Mouse (Mus musculus): ENCODE measurements around the gene Col18a1. TPM values are rescaled to one million over a fixed set of nuclear protein-coding genes. Genes with fewer than 3 reads are reported as not detected.

Gene Col18a1
- total RNA-seq, 1 experiment from 2014 or later, result not detected

DNA sequence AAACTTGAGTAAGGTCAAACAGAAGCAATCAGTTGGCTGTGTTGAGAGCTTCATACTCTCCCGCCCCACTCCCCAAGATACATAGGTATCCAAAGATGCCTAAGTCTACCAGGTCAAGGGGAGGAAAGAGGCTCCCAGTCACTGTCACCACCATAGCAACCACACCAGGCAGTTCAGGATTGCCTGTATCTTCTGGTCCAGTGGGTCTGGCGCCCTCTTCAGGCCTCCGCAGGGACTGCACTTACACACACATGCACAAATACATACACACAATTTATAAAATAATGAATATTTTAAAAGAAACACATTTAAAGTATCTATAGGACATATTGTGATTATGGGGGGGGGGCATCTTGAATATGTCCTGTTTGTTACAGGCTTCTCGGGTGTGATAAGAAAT lies 45.8 kb downstream of the Col18a1 start:
- ATAC-seq (ENCODE audit: extremely low read depth, insufficient number of reproducible peaks, low FRiP score, poor library complexity, severe bottlenecking), result no peak

DNA sequence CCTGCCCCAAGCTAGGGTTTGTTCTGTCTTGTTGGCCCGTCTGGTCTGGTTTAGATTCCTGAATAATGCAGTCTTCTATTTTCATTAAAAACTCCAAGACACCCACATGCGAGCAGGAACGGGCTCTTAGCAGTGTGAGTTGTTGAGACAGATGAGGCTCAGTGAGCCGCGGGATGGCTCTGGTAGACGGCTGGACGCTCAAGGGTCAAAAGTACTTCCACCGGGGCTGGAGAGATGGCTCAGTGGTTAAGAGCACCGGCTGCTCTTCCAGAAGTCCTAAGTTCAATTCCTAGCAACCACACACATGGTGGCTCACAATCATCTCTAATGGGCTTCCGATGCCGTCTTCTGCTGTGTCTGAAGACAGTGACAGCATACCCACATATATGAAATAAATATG lies 46.9 kb downstream of the Col18a1 start:
- ATAC-seq (ENCODE audit: extremely low read depth, insufficient number of reproducible peaks, low FRiP score, poor library complexity, severe bottlenecking), result no peak

DNA sequence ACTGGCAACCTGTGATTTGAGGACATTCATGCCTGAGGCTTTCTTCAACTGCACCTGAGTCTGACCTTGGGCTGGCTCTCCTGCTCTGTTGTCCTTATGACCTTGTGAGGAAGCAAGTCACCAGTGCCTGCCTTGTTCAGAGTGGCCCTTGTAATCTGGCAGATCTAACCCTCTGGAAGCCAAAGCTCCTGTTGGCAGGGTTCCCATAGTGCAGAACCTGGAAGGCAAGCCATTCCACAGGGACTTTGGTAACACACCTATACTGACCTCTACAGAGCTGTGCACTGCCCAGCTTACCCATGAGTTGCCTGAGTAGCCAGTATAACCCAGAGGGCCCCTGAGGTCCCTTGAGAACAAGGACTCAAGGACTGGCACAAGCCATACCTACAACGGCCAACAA lies 48.0 kb downstream of the Col18a1 start:
- no peak for ATAC-seq (ENCODE audit: extremely low read depth, insufficient number of reproducible peaks, low FRiP score, poor library complexity, severe bottlenecking)

DNA sequence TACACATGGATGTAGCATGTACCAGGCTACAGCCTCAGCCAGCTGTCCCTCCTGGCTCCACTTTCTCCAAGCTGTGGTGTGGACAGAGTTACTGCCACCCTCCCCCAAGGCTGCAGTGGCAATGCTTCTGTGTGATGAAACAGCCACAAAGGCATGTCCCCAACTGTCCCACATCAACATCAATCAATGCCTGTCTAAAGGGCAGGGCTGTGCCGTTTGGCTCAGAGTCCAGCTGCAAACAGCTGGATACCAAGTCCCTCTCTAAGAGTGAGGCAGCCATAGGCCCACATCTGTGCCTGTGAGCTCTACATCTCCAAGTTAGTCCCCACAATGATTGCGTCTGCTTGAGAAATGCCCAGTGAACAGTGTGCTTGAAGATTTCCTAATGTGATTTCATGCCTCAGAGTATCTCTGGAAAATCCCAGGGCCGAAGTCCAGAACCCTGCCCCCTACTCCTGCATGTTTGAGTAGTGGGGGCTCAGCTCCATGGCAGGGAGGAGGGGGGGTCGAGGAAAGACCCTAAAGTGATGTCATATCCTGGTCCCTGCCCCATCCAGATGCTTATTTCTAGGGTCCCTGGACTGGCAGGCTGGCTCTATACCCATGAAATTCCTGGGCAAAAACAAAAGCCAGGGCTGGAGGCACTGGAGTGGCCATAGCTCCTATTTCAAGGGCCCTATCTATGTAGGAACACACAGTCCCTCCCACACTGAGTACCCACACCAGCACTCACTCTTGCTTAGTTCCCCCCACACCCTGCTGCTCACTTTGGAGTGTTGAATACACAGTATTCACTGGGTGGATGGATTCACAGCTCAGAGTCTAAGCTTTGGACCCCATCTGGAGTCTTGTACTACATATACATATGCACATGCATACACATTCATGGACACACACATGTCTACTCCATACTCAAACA lies 49.6 kb downstream of the Col18a1 start:
- ATAC-seq (ENCODE audit: extremely low read depth, insufficient number of reproducible peaks, low FRiP score, poor library complexity, severe bottlenecking), result no peak

DNA sequence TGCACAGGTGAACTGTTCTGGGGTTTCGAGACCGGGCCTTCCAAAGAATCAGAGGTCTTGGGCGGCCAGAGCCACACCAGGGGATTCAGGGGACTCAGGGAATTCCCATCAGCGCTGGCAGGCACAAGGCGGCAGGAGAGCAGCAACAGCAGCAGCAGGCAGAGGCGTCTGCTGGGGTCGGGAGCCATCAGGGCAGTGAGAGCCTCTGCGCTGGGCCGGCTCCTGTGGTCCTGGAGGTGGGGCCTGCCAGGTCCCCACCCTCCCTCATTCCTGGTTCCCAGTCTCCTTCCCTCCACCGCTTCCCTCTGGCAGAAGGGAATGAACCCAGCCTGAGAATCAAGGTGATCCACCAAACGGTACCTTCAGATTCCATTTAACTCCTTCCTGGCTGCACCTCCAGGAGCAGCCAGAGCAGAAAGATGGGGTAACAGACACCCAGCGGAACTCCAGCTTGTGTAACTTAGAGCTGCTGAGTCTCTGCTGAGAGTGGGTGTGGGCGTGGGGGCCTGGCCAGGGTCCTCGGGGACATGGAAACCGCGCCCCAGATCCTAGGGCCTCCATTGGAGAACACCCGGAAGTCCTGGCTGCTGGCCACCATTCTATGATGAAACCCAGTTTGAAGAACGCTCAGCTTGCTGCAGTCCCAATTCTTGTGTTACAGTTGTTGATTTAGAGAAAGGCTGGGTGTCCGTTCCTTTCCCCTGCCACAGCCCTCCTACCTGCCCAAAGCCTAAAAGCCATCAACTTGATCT lies 52.7 kb downstream of the Col18a1 start:
- no peak for ATAC-seq (ENCODE audit: extremely low read depth, insufficient number of reproducible peaks, low FRiP score, poor library complexity, severe bottlenecking)

DNA sequence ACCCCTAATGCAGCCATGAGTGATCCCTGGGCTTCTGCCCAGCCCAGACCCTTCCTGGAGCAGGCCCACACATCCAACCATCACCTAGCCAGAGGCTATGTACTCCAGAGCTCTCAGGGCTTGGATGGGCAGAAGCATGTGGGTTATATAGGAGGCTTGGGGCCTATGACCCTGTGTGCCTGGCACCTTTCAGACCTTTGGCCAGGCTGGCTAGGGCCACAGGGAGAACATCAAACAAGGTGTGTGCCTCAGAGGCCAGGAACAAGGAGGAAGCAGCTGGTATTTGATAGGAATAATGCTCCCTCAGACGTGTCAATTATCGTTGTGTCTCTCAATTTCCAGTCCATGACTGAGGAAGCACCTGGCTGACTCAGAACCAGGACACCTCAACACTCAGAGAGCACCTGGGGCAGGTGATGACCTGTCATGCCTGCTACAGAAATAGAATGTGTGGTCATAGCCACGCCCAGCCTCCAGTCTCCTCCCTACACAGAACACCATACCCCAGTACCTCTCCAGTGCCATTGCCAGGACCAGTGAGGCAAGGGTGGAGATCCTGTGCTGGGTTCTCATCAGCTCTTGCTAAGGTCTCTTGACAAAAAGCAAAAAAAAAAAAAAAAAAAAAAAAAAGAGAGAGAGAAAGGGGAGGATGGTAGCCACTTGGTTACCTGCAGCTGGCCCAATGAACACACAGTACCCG lies 54.6 kb downstream of the Col18a1 start:
- ATAC-seq (ENCODE audit: extremely low read depth, insufficient number of reproducible peaks, low FRiP score, poor library complexity, severe bottlenecking), result no peak

DNA sequence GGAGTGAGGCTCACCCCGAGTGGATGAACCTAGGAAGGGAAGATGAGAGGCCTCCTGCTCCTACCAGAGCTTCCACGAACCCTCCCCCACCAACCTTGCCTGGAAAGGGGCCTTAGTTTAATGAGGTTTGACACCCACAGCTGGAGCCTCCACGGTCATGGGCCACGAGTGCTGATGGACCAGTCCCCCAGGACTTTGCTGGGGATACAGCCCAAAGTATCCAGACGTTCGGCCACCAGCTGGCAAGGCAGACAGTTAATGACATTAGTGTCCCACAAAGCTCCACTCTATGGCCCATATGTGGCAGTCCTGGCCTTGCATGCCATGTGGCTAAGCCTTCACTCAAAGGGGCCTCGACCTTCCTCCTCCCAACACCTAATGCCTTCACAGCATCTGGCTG lies 55.5 kb downstream of the Col18a1 start:
- ATAC-seq (ENCODE audit: extremely low read depth, insufficient number of reproducible peaks, low FRiP score, poor library complexity, severe bottlenecking), result no peak

DNA sequence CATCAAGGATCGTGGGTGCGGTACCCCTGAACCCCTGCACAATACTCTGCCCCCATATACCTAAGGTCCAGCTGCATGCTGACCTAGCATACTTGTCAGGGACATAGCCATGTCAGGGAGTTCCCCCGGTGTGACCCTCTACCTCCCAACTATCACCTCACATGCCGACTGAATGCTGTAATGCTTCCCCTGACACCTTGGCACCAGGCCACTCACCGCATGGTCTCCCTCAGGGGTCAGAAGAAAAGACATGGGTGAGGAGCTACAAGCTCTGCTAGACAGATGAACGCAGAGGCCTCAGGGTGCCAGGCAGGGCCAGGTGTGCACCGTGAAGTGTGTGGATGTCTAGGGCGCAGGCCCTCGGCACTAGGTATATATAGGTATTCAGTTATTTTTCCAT lies 56.3 kb downstream of the Col18a1 start:
- ATAC-seq (ENCODE audit: extremely low read depth, insufficient number of reproducible peaks, low FRiP score, poor library complexity, severe bottlenecking), result no peak

DNA sequence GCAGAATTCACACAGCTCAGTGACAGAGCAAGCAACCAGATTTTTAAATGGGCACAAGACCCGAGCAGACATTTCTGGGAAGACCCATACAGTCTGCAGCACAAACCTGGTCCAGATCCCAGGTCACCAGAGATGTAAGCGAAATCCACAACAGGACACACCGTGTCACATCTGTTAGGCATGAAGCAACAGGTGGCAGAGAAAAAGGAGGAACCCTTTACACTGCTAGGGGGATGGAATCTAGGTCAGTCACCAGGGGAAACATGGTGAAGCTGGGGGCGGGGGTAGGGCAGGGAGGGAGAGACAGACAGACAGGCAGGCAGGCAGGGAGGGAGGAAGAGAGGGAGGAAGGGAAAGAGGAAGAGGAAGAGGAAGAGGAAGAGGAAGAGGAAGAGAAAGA lies 58.2 kb downstream of the Col18a1 start:
- ATAC-seq (ENCODE audit: extremely low read depth, insufficient number of reproducible peaks, low FRiP score, poor library complexity, severe bottlenecking), result no peak

DNA sequence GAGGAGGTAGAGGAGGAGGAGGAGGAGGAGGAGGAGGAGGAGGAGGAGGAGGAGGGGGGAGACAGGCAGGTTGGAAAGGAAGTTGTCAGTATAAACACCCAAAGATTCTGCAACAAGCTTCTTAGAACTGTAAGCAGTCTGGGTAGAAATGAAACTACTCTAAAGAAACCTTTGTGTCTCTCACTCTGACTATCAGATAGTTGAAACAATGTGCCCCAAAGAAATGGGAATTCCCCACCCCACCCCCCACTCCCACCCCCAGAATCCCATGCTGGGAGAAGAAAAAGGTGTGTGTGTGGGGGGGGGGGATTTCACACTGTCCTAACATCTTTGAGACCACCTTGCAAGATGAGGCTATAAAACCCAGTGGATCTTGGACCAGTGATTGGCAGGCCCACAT lies 62.0 kb downstream of the Col18a1 start:
- ATAC-seq (ENCODE audit: extremely low read depth, insufficient number of reproducible peaks, low FRiP score, poor library complexity, severe bottlenecking), result no peak

DNA sequence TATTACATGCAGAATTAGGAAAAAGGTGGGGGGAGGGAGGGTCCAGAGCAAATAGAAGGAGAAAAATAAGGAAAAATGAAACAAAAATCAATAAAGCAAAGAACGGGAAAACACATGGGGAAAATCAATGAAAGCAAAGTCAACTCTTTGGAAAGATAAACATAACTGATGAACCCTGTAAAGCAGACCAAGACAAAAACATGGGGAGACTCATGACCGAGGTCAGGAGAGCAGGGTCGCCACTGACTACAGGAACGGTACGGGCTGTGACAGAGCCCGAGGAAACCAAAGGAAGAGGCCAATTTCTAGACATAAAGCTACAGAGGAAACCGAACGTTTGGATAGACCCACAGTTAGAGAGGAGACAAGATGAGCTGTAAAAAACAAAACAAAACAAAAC lies 62.7 kb downstream of the Col18a1 start:
- ATAC-seq (ENCODE audit: extremely low read depth, insufficient number of reproducible peaks, low FRiP score, poor library complexity, severe bottlenecking), result no peak

DNA sequence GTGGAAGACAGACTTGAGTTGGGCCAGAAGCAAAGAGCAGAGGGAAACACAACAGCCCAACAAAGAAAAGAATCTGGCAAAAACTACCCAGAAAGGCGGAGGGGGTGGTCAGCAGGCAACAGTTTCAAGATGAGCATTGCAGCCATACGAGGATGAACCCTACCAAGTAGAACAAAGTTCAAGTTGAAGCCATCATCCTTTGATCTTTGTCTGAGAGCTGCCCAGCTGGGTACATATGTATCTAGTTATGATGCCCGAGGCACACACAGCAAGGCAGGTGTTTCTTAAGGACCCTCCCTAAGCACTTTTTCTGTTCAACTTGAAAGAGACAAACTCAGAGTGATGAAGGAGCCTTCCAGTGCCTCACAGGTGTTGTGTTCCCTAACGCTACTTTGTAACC lies 66.6 kb downstream of the Col18a1 start:
- ATAC-seq (ENCODE audit: extremely low read depth, insufficient number of reproducible peaks, low FRiP score, poor library complexity, severe bottlenecking), result no peak

DNA sequence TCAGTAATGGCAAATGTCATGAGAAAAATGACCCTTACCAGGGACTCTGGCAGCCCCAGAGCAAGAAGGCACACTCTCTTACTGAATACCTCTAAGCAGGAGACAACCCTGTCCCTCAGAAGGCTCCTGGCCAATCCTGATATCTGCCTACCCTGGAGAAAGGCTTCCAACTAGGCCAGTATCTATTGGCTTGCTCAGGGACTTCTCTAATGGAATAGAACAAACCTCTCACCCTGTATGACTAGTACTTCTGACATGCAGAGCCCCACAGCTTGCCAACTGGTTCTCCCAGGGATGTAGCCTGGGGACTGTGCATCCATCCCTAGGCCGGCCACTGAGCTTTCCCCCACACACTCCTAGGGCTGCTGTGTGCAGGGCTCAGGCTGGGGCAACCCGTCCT lies 67.7 kb downstream of the Col18a1 start:
- no peak for ATAC-seq (ENCODE audit: extremely low read depth, insufficient number of reproducible peaks, low FRiP score, poor library complexity, severe bottlenecking)

DNA sequence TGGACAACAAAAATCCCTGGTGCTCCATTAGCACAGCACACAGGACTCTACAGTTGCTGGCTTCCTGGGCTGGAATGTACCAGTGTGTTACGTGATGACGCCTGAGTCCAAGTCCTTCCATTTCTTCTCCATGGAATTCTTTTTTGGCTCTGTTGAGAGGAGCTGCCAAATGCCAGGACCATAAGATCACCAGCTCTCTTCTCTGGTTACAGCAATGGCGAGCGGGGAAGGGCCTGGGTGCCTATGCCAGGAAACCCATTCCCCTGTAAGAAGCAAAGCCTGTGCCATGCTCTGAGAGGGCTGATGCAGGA lies 68.5 kb downstream of the Col18a1 start:
- ATAC-seq (ENCODE audit: extremely low read depth, insufficient number of reproducible peaks, low FRiP score, poor library complexity, severe bottlenecking), result no peak

DNA sequence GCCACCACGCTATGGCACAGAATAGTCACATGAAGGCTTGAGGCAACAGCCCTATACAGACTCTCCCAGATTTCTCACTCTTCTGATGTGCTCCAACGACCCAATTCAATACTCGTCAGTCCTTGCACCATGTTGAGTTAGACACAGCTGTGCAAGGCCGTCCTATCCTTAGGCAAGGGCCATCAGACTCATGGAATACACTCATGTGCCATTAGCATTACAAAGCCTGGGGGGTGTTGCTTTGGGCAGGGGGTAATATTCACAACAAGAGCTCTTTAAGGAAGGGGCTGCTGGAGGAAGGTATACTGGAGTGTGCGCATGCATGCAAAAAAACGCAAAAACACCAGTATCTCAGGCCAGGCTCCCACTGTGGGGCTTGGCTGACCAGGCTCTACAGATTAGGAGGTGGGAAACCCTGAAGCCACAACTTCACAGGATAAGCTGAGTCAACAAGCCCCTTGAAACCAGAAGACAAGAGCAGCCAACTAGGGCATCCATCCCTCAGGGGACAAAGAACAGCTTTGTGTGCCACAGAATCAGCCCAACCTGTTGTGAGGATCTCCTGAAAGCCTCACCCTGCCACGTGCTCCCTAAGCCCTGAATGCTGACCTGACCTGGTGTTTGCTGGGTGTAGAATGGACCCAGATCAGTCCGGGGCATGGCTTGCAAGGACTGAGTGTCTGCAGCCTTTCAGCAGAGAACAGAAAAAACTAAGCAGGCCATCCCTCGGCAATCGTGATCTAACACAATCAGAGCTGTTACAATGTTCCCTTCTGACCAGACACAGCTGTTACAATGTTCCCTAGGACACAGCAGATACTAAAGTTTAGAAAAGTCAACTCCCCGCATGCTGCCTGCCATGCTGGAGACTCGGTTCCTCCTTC lies 69.1 kb downstream of the Col18a1 start:
- ATAC-seq (ENCODE audit: extremely low read depth, insufficient number of reproducible peaks, low FRiP score, poor library complexity, severe bottlenecking), result no peak

DNA sequence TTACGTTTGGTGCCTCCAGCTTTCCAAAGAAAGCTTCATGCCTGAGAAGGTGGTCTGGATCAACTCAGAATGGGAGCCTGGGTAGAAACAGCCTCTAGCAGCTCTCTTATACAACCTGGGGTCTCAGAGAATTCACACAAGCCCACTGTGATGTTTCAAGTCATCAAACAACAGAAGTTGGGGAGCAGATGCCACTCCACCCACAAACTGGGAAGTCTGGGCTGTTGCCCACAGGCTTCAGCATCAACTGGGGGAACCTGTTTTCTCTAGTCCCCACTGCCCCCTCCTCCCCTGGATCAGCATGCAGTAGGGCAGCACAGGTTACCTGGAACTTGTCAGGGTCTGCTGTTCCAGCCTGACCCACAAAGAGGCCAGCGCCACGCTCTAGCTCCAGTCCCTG lies 70.7 kb downstream of the Col18a1 start:
- no peak for ATAC-seq (ENCODE audit: extremely low read depth, insufficient number of reproducible peaks, low FRiP score, poor library complexity, severe bottlenecking)

DNA sequence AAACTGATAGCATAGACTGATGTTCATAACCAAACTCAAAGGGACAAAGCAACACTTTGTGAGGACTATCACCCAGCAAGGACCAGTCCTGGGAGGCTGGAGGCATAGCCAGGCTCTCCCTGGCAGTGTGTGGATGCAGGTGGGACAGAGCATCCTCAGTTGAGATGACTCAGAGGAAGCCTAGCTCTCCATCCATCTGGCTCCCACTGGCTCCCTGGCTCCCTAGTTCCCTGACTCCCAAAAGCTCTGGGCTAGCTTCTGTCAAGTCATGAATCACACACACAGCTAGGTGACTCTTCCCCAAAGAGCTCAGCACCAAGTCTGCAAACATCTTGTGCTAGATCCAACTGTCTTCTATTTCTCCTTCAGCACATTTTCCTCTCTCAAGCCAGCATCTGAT lies 72.5 kb downstream of the Col18a1 start:
- ATAC-seq (ENCODE audit: extremely low read depth, insufficient number of reproducible peaks, low FRiP score, poor library complexity, severe bottlenecking), result no peak

DNA sequence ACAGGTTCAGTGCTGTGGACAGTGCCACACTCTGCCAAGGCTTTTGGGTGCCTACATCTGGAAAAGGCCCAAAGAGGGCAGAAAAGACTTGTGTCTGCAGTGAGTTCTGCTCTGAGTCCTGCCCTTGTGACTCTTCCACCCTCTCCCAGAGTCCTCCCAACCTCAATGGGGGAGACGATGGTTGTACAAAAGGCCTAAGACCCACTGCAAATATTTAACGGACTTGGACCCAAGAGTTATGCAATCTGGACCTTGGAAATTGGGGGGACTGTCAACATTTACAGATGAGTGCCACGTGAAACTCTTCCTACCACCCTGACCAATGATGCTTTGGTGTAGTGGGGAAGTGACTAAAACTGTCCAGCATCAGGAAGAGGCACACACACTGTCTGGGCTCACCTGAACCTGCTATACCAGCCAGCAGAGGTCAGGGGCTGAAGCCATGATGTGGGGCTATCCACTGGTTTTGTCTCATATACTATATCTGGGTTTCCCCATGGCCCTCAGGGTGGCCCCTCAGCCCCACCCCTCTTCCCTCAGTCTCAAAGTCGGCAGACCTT lies 74.7 kb downstream of the Col18a1 start:
- no peak for ATAC-seq (ENCODE audit: extremely low read depth, insufficient number of reproducible peaks, low FRiP score, poor library complexity, severe bottlenecking)

DNA sequence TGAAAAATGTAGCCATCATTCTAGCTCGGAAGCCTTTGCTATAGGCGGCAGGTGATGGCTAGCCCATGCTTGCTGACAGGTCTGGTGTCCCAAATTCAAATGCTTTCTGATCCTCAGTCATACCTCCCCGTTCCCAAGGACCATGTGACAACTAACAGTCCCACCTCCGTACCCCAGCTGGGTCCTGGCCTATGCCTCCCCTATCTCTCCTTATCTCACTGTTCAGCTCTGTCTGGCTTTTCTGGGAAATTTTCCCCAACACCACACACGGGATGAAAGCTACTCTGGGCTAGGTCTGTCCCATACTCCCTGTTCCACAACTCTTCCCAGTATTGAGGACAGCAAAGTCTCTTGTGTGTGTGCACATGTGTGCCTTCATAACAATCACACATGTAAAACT lies 76.3 kb downstream of the Col18a1 start:
- no peak for ATAC-seq (ENCODE audit: extremely low read depth, insufficient number of reproducible peaks, low FRiP score, poor library complexity, severe bottlenecking)

Measured in neutrophil, adult 5-6 weeks (primary cell).